Mouse (Mus musculus) midbrain, embryonic 14.5 days (tissue): ENCODE data around the gene Aqp9. TPM values are rescaled to one million over a fixed set of nuclear protein-coding genes. Genes with fewer than 3 reads are reported as not detected.
A peak's percentile ranks its signal among the peaks of the same experiment; 100 is the strongest.

Experiments used
- ATAC-seq: fragments of 200-750 bp; cut with Nextera tagmentation; 2 replicates; pipeline ENCODE4 v1.8.0; 2017; ENCODE audit warnings: moderate number of reproducible peaks, moderate library complexity; ENCODE audit not compliant: low FRiP score, low TSS enrichment
- DNase-seq: peaks from one replicate; pipeline ENCODE4 v3.0.0-alpha.2; 2015
- H3K27ac ChIP-seq: fragments of 300-500 bp; sonication (generic); replicated peaks from 2 replicates; pipeline ENCODE4 v1.5.1; 2014; ENCODE audit warnings: mild to moderate bottlenecking, low read depth, low read length, moderate library complexity
- H3K27me3 ChIP-seq: fragments of 300-500 bp; sonication (generic); 2 replicates; pipeline ENCODE4 v1.6.1; 2014; ENCODE audit warnings: low read length, control low read depth, mixed read lengths; ENCODE audit not compliant: control insufficient read depth, insufficient read depth
- H3K36me3 ChIP-seq: fragments of 300-500 bp; sonication (generic); 2 replicates; pipeline ENCODE4 v1.6.1; 2014; ENCODE audit warnings: low read length, control low read depth; ENCODE audit not compliant: control insufficient read depth, insufficient read depth
- H3K4me1 ChIP-seq: fragments of 300-500 bp; sonication (generic); 2 replicates; pipeline ENCODE4 v1.6.1; 2014; ENCODE audit warnings: mild to moderate bottlenecking, antibody characterized with exemption, low read length, control low read depth; ENCODE audit not compliant: control insufficient read depth, insufficient read depth
- H3K4me2 ChIP-seq: fragments of 300-500 bp; sonication (generic); 2 replicates; pipeline ENCODE4 v1.6.1; 2014; ENCODE audit warnings: mild to moderate bottlenecking, low read length, moderate library complexity
- H3K4me3 ChIP-seq: fragments of 300-500 bp; sonication (generic); replicated peaks from 2 replicates; pipeline ENCODE4 v1.5.1; 2014; ENCODE audit warnings: low read depth, low read length
- H3K9ac ChIP-seq: fragments of 300-500 bp; sonication (generic); replicated peaks from 2 replicates; pipeline ENCODE4 v1.6.1; 2014; ENCODE audit warnings: mild to moderate bottlenecking, low read length, moderate library complexity
- H3K9me3 ChIP-seq: fragments of 300-500 bp; sonication (generic); 2 replicates; pipeline ENCODE4 v1.6.1; 2016; ENCODE audit warnings: low read length, control low read depth, mixed read lengths; ENCODE audit not compliant: control insufficient read depth
- WGBS: fragments of 180-500 bp; shearing (Covaris S2); extraction: QIAGEN DNeasy Blood & Tissue Kit; methylation state at CpG from one replicate; pipeline ENCODE4 v1.1.7; 2014; 5-methylcytosine and 5-hydroxymethylcytosine counted together
- polyA plus RNA-seq: library from polyadenylated mRNA; unstranded; fragments of >200 nt; fragmentation: Nextera tagmentation; extraction: Ambion mirVana; gene quantifications from 2 replicates; pipeline ENCODE4 v1.2.1, GENCODE M21; 2014

Gene Aqp9
- polyA plus RNA-seq, 1 experiment from 2014 or later: 0.61 TPM

DNA sequence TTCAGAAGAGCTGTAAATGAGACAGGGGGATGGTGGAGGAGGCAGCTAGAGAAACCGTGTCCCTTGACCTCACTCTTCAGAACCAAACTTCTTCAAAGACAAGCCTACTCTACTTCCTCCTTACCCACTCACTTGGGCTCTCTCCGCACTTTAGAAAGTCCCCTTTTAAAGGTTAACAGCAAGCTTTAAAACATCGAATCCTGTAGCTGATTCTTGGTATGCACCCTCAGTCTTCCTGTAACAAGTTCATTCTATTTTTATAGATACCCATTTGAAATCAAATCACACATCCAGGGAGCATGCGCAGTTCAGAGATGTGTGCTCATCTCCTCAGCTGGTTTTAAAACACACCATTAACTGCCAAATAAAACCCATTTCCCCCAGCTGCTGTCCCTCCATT is 33.8 kb upstream of the Aqp9 start:
- Histone ChIP-seq H3K4me1 (no peaks in the 10 kb centered on the region), H3K27ac (no peak overlapping the region), H3K9me3 (no peaks in the 10 kb centered on the region), H3K4me3 (no peak overlapping the region), H3K4me2 (no peak overlapping the region), H3K36me3 (no peaks in the 10 kb centered on the region), H3K27me3 (no peaks in the 10 kb centered on the region), H3K9ac (no peak overlapping the region)
- WGBS: 81% methylated on average over 4 of the region's 4 CpGs
- no peak for DNase-seq
- ATAC-seq: no peak

DNA sequence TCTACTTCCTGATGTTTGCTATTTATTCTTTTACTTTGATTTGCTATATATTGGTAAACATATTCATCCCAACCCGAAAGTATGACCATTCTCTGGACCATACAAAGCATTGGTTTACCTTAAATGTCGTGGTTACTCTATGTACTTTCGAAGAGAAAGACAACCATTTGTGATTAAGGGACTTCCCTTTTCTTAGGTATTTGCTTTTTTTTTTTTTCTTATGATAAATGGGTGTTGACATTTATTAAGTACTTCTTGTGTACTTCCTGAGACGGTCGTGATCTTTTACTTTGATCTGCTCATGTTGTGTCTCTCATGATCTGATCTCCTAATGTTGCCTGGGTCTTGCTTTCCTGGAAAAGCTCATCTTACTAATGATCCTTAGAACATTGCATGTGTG is 30.3 kb upstream of the Aqp9 start:
- no peaks in the 10 kb centered on the region for H3K4me1 ChIP-seq
- H3K9me3 ChIP-seq: no peaks in the 10 kb centered on the region
- H3K4me3 ChIP-seq: no peak overlapping the region
- no peak overlapping the region for H3K4me2 ChIP-seq
- DNase-seq (no peak), ATAC-seq (no peak)
- H3K27ac ChIP-seq: no peak overlapping the region
- no peaks in the 10 kb centered on the region for H3K27me3 ChIP-seq
- no peaks in the 10 kb centered on the region for H3K36me3 ChIP-seq
- no peak overlapping the region for H3K9ac ChIP-seq
- 92% methylated on average over 5 of the region's 5 CpGs for WGBS

DNA sequence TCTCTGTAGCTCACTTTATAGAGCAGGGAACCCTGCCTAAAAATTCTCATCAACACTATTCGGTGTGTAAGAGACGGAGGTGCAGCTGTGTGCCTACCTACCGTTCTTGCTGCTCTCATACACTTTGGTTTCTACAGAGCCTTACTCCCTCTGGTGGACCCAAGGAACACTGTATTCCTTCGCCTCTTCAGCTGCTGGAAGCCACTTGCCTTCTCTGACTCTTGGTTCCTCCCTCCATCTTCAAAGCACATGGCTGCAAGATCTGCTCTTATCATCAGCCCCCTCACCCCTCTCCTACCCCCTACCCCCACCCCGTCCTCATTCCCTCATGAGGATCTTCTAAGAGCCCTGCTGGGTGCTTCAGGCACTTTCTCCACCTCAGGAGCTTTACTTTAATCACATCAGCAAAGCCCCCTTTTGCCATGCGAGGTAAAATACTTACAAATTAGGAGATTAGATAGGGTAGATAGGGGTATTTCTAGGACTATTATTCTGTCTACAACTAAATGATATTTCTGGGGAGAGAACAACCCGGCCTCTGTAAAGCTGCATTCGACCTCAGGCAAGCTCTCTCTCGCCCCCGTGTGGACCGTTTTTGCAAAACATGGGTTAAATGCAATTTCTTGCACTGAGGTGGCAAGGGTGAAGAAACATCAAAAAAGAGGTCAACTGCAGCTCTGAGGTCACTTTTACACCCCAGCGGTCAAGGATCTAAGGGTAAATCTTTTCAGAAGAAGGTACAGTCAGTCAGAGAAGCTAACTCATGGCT is 20.3 kb upstream of the Aqp9 start:
- Histone ChIP-seq H3K4me2 (peak overlapping the region; percentile 36), H3K9ac (no peak overlapping the region), H3K9me3 (no peaks in the 10 kb centered on the region), H3K27ac (no peak overlapping the region), H3K27me3 (no peaks in the 10 kb centered on the region), H3K4me3 (no peak overlapping the region), H3K36me3 (no peaks in the 10 kb centered on the region), H3K4me1 (no peaks in the 10 kb centered on the region)
- ATAC-seq (no peak; the same call in 1 of the 2 replicates), DNase-seq (peak; percentile 88)
- 11% methylated on average over 12 of the region's 12 CpGs for WGBS

DNA sequence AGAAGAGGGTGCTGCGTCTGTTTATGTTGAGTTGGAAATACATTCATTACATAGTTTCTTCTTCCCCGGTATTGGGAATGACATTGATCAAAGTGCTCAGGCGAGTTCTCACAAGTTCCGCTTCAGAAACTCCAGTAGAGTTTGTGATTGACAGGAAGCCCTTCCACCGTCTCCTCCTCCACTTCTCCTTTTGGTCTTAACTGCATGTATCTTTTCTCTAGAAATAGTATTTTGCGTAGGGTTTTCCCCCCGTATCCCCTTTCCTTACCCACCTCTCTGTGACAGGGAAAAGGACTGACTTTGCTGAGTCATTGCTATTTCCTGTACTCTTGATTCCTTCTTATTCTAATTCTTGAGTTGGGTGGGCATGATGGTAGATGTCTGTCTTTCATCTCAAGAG is 18.9 kb upstream of the Aqp9 start:
- ATAC-seq: no peak
- H3K4me1 ChIP-seq: no peaks in the 10 kb centered on the region
- no peaks in the 10 kb centered on the region for H3K9me3 ChIP-seq
- H3K9ac ChIP-seq: no peak overlapping the region
- no peak overlapping the region for H3K4me3 ChIP-seq
- WGBS: 92% methylated on average over 7 of the region's 7 CpGs
- no peaks in the 10 kb centered on the region for H3K27me3 ChIP-seq
- no peak overlapping the region for H3K27ac ChIP-seq
- no peak overlapping the region for H3K4me2 ChIP-seq
- no peak for DNase-seq
- H3K36me3 ChIP-seq: no peaks in the 10 kb centered on the region

DNA sequence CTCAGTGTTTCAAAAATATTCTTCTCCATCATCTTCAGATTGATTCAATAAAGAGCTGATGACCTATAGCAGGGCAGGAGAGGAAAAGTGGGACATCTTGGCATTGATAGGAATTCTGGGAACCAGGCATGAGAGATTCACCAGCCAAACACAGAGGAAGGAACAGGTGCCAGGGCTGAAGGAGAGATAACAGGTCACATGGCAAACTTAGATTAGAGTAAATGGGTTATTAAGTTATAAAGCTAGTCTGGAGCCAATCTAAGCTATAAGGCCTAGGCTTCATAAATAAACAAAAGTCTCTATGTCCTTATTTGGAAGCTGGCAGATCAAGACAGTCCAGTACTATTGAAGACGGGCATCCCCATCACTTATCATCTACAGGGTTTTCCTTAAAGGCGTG is 17.3 kb upstream of the Aqp9 start:
- H3K4me3 ChIP-seq: no peak overlapping the region
- H3K4me2 ChIP-seq: no peak overlapping the region
- ATAC-seq (no peak), DNase-seq (no peak)
- no peak overlapping the region for H3K27ac ChIP-seq
- H3K27me3 ChIP-seq: no peaks in the 10 kb centered on the region
- no peaks in the 10 kb centered on the region for H3K36me3 ChIP-seq
- 92% methylated on average over 2 of the region's 2 CpGs for WGBS
- H3K9me3 ChIP-seq: no peaks in the 10 kb centered on the region
- H3K9ac ChIP-seq: no peak overlapping the region
- no peaks in the 10 kb centered on the region for H3K4me1 ChIP-seq

DNA sequence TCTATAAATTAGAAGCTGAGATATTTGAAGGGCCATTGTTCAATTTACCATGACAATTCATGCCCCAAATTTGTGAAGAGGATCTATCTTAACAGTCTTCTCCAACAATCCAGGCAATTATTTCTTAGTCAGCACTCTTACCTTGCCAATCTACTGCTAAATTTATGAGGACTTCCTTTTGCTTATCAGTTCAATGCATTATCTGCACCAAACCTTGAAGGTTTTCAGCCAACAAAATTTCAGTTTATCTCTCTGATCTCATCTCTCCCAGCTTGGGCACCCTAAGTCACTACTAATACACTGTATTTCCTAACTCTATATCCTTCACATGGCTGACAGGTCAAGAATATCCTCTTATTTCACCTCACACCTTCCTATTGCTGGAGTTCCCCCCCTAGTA is 16.8 kb upstream of the Aqp9 start:
- Histone ChIP-seq H3K27ac (no peak overlapping the region), H3K9me3 (no peaks in the 10 kb centered on the region), H3K4me2 (no peak overlapping the region), H3K4me1 (no peaks in the 10 kb centered on the region), H3K27me3 (no peaks in the 10 kb centered on the region), H3K4me3 (no peak overlapping the region), H3K9ac (no peak overlapping the region), H3K36me3 (no peaks in the 10 kb centered on the region)
- no peak for ATAC-seq
- DNase-seq: no peak

DNA sequence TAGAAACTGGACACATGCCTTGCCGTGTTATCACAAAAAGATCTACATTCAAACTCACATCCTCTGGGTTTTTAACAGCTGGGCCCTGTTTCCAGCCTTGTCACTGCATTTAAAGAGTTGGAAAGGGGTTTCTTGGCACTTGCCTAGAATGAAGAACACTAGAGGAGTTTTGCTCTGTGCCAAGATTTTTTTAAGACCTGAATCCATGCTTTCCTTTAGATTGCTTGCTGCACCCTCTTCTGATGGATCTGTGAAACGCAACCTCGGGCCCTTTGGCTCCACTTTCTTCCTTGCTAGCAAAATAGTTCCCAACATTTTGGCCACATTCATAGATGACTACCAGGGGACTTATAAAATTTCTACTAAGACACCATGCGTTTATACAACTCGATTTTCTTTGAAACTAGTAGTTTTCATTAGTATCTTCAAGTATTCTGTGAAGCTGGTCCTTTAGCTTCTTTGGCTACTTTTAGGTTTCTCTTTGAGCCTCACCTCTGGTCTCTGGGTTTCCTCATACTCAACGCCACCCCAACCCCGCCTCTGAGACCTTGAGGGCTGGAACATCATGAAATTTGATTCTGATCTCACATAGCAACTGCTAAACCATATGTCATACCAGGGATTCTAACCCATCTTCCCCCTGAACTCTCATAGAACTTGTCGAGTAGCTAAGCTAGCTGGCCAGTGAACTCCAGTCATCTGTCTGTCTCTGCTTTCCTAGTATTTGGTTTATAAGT is 11.7 kb upstream of the Aqp9 start:
- H3K9me3 ChIP-seq: no peaks in the 10 kb centered on the region
- ATAC-seq (no peak), DNase-seq (peak; percentile 23)
- H3K4me1 ChIP-seq: no peaks in the 10 kb centered on the region
- H3K4me2 ChIP-seq: no peak overlapping the region
- no peak overlapping the region for H3K9ac ChIP-seq
- 83% methylated on average over 8 of the region's 8 CpGs for WGBS
- H3K36me3 ChIP-seq: no peaks in the 10 kb centered on the region
- no peak overlapping the region for H3K4me3 ChIP-seq
- H3K27ac ChIP-seq: no peak overlapping the region
- H3K27me3 ChIP-seq: no peaks in the 10 kb centered on the region

DNA sequence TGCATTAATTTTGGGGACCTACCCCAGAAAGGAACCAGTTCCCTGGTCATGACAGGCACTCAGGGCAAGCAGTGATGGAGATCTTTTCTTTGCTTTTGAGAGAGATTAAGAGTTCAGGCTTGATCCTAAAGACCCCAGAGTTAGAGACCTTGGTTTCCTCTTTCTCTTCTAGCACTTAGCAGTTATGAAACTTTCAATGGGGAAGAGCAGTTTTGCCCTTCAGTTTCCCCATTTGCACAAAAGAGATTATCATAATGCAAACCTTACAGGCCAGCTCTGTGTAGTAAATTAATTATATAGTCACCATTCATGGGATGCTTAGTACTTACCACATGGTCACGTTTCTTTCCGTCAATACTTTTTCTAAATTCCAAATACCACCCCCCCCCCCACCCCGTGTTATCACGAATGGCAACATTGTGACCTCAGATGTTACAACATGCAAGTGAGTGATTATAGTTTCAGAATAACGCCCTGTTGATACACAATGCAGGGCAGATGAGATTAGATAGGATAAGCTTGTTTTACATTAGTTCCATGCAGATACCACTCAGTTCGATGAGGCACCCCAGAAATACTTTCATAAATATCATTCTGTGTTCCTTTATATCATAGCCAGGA is 10.9 kb upstream of the Aqp9 start:
- 83% methylated on average over 6 of the region's 6 CpGs for WGBS
- ATAC-seq: no peak
- H3K9me3 ChIP-seq: no peaks in the 10 kb centered on the region

More for the DNA sequence above, 10.9 kb upstream of the Aqp9 start:
- no peaks in the 10 kb centered on the region for H3K36me3 ChIP-seq
- no peak overlapping the region for H3K9ac ChIP-seq
- DNase-seq: no peak
- H3K4me2 ChIP-seq: no peak overlapping the region
- no peaks in the 10 kb centered on the region for H3K27me3 ChIP-seq
- no peak overlapping the region for H3K4me3 ChIP-seq
- no peak overlapping the region for H3K27ac ChIP-seq
- H3K4me1 ChIP-seq: no peaks in the 10 kb centered on the region
